Mouse (Mus musculus): ENCODE results near the gene Galnt18. TPM values are rescaled to one million over a fixed set of nuclear protein-coding genes. Genes with fewer than 3 reads are reported as not detected.
A peak's percentile ranks its signal among the peaks of the same experiment; 100 is the strongest.

Gene Galnt18
- polyA plus RNA-seq, 1 experiment from 2014 or later: 20.5 TPM

DNA sequence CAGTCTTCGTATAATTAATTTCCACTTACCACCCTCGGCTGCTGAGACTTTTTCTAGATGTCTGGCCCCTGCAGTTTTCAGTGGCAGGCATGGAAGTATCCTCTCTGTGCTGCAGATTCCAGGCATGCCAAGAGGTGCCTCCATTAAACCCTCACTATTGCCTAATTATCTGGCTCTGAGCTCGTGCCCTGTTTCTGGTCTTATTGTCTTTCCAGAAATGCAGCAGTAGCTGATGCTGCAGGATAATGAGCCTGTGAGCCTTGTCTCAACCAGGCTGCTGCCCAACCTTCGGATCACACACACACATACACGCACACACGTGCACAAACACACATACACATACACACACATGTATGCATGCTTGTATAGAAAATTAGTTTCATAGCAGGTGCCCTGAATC lies 199.2 kb downstream of the Galnt18 start:
- Histone ChIP-seq H3K27ac (replicated peaks) (no peak overlapping the region), H3K36me3 (ENCODE audit: control insufficient read depth, insufficient read depth, low read length) (no peaks in the 10 kb centered on the region), H3K4me2 (replicated peaks; ENCODE audit: low read depth) (no peak overlapping the region), H3K9me3 (ENCODE audit: control insufficient read depth, low read length) (no peaks in the 10 kb centered on the region), H3K4me3 (ENCODE audit: low read depth, low read length) (no peak overlapping the region), H3K27me3 (ENCODE audit: control insufficient read depth, insufficient read depth, low read length) (no peaks in the 10 kb centered on the region), H3K4me1 (replicated peaks; ENCODE audit: control insufficient read depth, insufficient read depth) (no peaks in the 10 kb centered on the region), H3K9ac (ENCODE audit: low read length) (no peak overlapping the region)
- WGBS: 72% methylated on average over 6 of the region's 6 CpGs
- DNase-seq (ENCODE audit: low spot score) (no peak), ATAC-seq (ENCODE audit: low FRiP score, low TSS enrichment) (no peak)
- no peak for TF ChIP-seq EP300 (optimal IDR thresholded peaks at IDR 0.05)
- TF ChIP-seq CTCF (IDR thresholded peaks at IDR 0.05; ENCODE audit: low read depth): no peak

DNA sequence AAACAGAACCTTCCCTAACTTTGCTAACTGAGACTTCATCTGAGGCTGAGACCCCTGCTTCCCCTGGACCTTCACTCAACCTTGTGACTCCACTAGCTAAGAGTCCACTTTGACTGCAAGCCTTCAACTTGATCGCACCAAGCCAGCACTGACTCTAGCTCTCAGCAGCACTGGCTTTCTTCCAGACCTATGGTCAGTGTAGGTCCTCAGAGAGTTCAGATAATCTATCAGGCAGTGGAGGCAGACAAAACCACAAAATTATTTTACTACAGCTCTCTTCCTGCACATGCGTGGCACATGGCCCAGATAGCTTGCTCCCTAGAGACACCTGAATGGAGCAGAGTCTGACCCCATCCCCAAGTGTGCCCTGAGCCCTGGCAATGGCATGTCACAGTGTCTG lies 204.7 kb downstream of the Galnt18 start:
- Histone ChIP-seq H3K27ac (replicated peaks) (no peak overlapping the region), H3K36me3 (ENCODE audit: control insufficient read depth, insufficient read depth, low read length) (no peaks in the 10 kb centered on the region), H3K9ac (ENCODE audit: low read length) (no peak overlapping the region), H3K4me3 (ENCODE audit: low read depth, low read length) (no peak overlapping the region), H3K4me2 (replicated peaks; ENCODE audit: low read depth) (no peak overlapping the region), H3K9me3 (ENCODE audit: control insufficient read depth, low read length) (no peaks in the 10 kb centered on the region), H3K4me1 (replicated peaks; ENCODE audit: control insufficient read depth, insufficient read depth) (no peaks in the 10 kb centered on the region), H3K27me3 (ENCODE audit: control insufficient read depth, insufficient read depth, low read length) (no peaks in the 10 kb centered on the region)
- 51% methylated on average over 2 of the region's 2 CpGs for WGBS
- no peak for DNase-seq (ENCODE audit: low spot score)
- TF ChIP-seq EP300 (optimal IDR thresholded peaks at IDR 0.05) (no peak), CTCF (IDR thresholded peaks at IDR 0.05; ENCODE audit: low read depth) (no peak)
- no peak for ATAC-seq (ENCODE audit: low FRiP score, low TSS enrichment)

DNA sequence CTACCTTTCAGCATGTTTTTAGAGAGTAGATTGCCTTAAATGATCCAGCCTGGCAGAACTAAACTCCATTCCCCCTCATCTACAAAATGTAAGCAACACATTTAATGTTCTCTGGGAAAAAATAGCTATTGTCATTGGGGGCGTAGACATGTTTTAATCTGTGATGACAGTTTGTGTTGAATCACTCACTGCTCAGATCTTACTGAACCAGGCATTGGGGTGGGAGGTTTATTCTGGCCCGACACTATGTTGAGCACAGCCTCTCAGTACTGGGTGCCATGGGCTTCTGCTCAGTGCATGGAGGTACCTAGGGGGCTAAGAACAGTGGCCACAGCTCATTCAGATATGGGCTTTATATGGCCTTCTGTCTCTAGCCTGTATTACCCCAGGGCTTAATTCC lies 207.4 kb downstream of the Galnt18 start:
- H3K27me3 ChIP-seq (ENCODE audit: control insufficient read depth, insufficient read depth, low read length): no peaks in the 10 kb centered on the region
- H3K27ac ChIP-seq (replicated peaks): no peak overlapping the region
- no peaks in the 10 kb centered on the region for H3K4me1 ChIP-seq (replicated peaks; ENCODE audit: control insufficient read depth, insufficient read depth)
- H3K9me3 ChIP-seq (ENCODE audit: control insufficient read depth, low read length): no peaks in the 10 kb centered on the region
- DNase-seq (ENCODE audit: low spot score) (no peak), ATAC-seq (ENCODE audit: low FRiP score, low TSS enrichment) (no peak)
- TF ChIP-seq EP300 (optimal IDR thresholded peaks at IDR 0.05) (no peak), CTCF (IDR thresholded peaks at IDR 0.05; ENCODE audit: low read depth) (no peak)
- no peak overlapping the region for H3K9ac ChIP-seq (ENCODE audit: low read length)
- 70% methylated on average over 2 of the region's 2 CpGs for WGBS
- H3K4me2 ChIP-seq (replicated peaks; ENCODE audit: low read depth): no peak overlapping the region
- H3K36me3 ChIP-seq (ENCODE audit: control insufficient read depth, insufficient read depth, low read length): no peaks in the 10 kb centered on the region; the same call in 1 of the 2 replicates
- H3K4me3 ChIP-seq (ENCODE audit: low read depth, low read length): no peak overlapping the region

DNA sequence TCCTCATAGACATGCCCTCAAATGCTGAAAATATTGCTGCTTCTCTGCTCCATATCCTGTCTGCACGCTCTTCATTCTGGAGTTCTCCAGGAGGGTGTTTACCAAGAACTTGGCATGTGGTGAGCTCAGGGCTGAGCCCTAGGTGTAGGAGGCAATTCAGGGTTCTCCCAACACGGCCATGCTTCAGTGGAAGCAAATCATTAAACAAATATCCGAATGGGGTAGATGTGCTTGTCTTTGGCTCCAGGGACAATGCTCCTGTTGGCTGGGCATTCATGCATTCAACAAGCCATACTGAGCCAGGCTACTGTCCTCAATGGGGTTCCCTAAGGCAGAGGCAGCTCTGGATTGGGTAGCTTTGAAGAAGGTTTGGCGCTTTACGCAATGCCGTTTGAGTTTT lies 212.9 kb downstream of the Galnt18 start:
- WGBS: 77% methylated on average over 6 of the region's 6 CpGs
- Histone ChIP-seq H3K36me3 (ENCODE audit: control insufficient read depth, insufficient read depth, low read length) (no peaks in the 10 kb centered on the region; the same call in 1 of the 2 replicates), H3K4me1 (replicated peaks; ENCODE audit: control insufficient read depth, insufficient read depth) (no peaks in the 10 kb centered on the region), H3K9ac (ENCODE audit: low read length) (no peak overlapping the region), H3K27ac (replicated peaks) (no peak overlapping the region), H3K9me3 (ENCODE audit: control insufficient read depth, low read length) (no peaks in the 10 kb centered on the region), H3K4me2 (replicated peaks; ENCODE audit: low read depth) (no peak overlapping the region), H3K4me3 (ENCODE audit: low read depth, low read length) (no peak overlapping the region), H3K27me3 (ENCODE audit: control insufficient read depth, insufficient read depth, low read length) (no peaks in the 10 kb centered on the region)
- DNase-seq (ENCODE audit: low spot score) (no peak), ATAC-seq (ENCODE audit: low FRiP score, low TSS enrichment) (no peak)
- TF ChIP-seq EP300 (optimal IDR thresholded peaks at IDR 0.05) (no peak), CTCF (IDR thresholded peaks at IDR 0.05; ENCODE audit: low read depth) (no peak)

DNA sequence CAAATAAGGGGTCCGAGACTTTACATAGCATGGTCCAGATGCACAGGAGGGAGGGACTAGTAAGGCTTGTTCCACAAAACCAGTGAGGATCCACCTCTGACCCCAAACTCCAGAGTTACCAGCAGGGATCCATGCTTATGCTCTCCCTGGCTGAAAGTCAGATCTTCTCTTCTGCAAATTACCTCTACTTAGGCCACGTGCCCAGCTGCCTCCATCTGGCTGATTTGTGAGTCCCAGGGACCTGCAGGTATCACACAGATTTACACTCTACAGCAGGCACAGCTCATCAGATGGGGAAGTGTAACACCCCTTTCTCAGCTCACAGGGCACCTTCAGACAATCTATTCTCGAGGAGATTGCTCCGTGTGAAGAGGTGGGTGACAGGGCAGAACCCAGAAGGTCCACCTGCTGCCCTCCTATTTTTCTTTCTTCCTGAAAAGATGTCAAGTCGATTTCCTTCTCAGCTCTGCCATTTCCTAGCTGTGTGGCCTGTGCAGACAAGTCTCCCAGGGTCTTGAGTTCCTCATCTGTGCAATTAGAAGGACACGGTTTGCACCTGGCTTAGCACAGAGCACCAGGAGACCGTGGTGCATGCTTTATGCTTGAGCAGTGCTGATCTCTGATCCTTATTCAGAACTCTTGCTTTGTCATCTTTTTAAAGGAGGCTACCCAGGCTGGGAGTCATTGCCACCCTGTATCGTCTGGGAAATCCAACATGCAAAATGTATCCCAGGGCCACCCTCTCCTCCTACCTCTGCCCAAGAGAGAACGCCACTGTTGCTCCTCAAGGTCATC lies 216.3 kb downstream of the Galnt18 start:
- no peaks in the 10 kb centered on the region; the same call in 1 of the 2 replicates for H3K36me3 ChIP-seq (ENCODE audit: control insufficient read depth, insufficient read depth, low read length)
- ATAC-seq (ENCODE audit: low FRiP score, low TSS enrichment) (no peak), DNase-seq (ENCODE audit: low spot score) (no peak)
- no peak for TF ChIP-seq EP300 (optimal IDR thresholded peaks at IDR 0.05)
- no peak for TF ChIP-seq CTCF (IDR thresholded peaks at IDR 0.05; ENCODE audit: low read depth)
- H3K27ac ChIP-seq (replicated peaks): no peak overlapping the region
- H3K9me3 ChIP-seq (ENCODE audit: control insufficient read depth, low read length): no peaks in the 10 kb centered on the region
- H3K9ac ChIP-seq (ENCODE audit: low read length): no peak overlapping the region
- H3K4me2 ChIP-seq (replicated peaks; ENCODE audit: low read depth): no peak overlapping the region
- no peaks in the 10 kb centered on the region for H3K27me3 ChIP-seq (ENCODE audit: control insufficient read depth, insufficient read depth, low read length)
- no peak overlapping the region for H3K4me3 ChIP-seq (ENCODE audit: low read depth, low read length)
- no peaks in the 10 kb centered on the region for H3K4me1 ChIP-seq (replicated peaks; ENCODE audit: control insufficient read depth, insufficient read depth)
- 68% methylated on average over 9 of the region's 9 CpGs for WGBS

DNA sequence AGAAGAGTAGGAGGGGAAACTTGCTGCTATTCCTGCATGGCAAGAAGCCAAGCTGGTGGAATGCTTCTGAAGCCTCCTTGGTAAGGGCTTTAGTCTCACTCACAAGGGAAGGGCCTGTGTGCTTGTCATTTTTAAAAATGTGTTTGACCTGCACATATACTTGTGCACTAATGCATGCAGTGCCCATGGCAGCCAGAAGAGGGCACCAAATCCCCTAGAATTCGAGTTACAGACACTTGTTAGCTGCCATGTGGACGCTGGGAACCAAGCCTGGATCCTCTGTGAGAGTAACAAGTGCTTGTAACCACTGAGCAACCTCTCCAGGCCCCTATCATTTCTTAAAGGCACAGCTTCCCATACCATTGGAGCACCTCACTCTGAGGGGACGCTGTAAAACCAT lies 219.7 kb downstream of the Galnt18 start:
- no peak overlapping the region for H3K27ac ChIP-seq (replicated peaks)
- H3K4me1 ChIP-seq (replicated peaks; ENCODE audit: control insufficient read depth, insufficient read depth): no peaks in the 10 kb centered on the region
- DNase-seq (ENCODE audit: low spot score) (no peak), ATAC-seq (ENCODE audit: low FRiP score, low TSS enrichment) (no peak)
- H3K27me3 ChIP-seq (ENCODE audit: control insufficient read depth, insufficient read depth, low read length): no peaks in the 10 kb centered on the region
- TF ChIP-seq EP300 (optimal IDR thresholded peaks at IDR 0.05) (no peak), CTCF (IDR thresholded peaks at IDR 0.05; ENCODE audit: low read depth) (peak; percentile 48)
- H3K36me3 ChIP-seq (ENCODE audit: control insufficient read depth, insufficient read depth, low read length): no peaks in the 10 kb centered on the region; the same call in 1 of the 2 replicates
- H3K9me3 ChIP-seq (ENCODE audit: control insufficient read depth, low read length): no peaks in the 10 kb centered on the region
- no peak overlapping the region for H3K4me3 ChIP-seq (ENCODE audit: low read depth, low read length)
- no peak overlapping the region for H3K9ac ChIP-seq (ENCODE audit: low read length)
- 90% methylated on average over 3 of the region's 3 CpGs for WGBS
- H3K4me2 ChIP-seq (replicated peaks; ENCODE audit: low read depth): no peak overlapping the region
